Mouse (Mus musculus) lung, postnatal 0 days (tissue): ENCODE results near the gene Gli3.

Experiments
- CTCF ChIP-seq: IDR thresholded peaks from 2 replicates; pipeline ENCODE4 v1.5.1; 2016; ENCODE audit warnings: antibody characterized with exemption, mild to moderate bottlenecking
- EP300 ChIP-seq: IDR thresholded peaks from 2 replicates; pipeline ENCODE4 v1.6.1; 2016; ENCODE audit warnings: antibody characterized with exemption, mild to moderate bottlenecking, control low read depth

DNA sequence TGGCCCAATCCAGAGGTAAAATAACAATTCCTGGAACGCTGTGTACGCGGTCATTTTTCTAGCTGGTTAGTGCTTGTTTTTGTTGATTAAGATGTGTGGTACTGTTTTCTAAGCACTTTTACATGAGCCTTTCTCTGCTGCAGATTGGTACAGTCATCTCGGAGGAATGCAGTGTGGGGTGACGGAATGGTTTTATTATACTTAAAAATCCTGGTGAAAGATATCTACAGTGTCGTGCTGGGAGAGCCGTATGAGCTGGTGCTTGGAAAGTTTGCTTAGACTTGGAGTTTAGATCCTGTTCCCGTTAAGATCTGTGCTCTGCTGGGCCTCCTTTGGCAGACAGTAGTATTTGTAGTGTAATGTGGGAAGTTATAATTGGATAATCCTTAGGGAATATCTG lies 51.0 kb downstream of the Gli3 start:
- no peak for TF ChIP-seq CTCF
- TF ChIP-seq EP300, result no peak
